Mouse (Mus musculus) CD4-positive, CD25-positive, alpha-beta regulatory T cell, adult 2 months (primary cell): ENCODE measurements around the gene Cenpn.

Experiments used
- DNase-seq: peaks from one replicate; pipeline ENCODE4 v3.0.0-alpha.2; 2012; ENCODE audit warnings: low read depth, low spot score

Gene Cenpn

GRCm38 (mm10) chr8:116921337-116922059 is at the start of gene Cenpn, which contains the start of gene Cmc2:
Cenpn (plus strand) TSS chr8:116921730.
Cmc2 (minus strand) TSS chr8:116921455.
- peak; percentile 98 for DNase-seq

- DNase-seq, result peak; percentile 59
Observed at GRCm38 (mm10) chr8:116872761-116873342, 48.7 kb upstream of the Cenpn start.

DNA sequence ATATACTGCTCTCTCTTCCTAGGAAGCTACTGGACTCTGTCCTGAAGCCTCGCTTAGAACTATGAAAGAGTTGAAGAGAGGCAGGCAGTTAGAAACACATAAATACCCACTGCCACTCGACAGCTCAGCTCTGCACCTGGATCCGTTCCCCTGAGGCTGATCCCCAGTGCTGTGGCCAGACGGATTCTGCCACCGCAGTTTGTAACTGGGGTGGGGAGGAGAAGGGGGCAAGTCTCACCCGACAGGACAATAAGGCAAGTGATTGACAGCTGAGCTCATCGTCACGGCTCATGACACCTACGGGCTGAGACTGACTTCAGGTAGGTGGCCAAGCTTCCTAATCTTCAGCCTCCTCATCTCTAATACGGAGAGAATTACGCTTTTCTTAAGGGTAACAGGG is 47.9 kb upstream of the Cenpn start:
- DNase-seq, result no peak

- no peak for DNase-seq
Observed at GRCm38 (mm10) chr8:116873986-116874385, 47.5 kb upstream of the Cenpn start.

DNA sequence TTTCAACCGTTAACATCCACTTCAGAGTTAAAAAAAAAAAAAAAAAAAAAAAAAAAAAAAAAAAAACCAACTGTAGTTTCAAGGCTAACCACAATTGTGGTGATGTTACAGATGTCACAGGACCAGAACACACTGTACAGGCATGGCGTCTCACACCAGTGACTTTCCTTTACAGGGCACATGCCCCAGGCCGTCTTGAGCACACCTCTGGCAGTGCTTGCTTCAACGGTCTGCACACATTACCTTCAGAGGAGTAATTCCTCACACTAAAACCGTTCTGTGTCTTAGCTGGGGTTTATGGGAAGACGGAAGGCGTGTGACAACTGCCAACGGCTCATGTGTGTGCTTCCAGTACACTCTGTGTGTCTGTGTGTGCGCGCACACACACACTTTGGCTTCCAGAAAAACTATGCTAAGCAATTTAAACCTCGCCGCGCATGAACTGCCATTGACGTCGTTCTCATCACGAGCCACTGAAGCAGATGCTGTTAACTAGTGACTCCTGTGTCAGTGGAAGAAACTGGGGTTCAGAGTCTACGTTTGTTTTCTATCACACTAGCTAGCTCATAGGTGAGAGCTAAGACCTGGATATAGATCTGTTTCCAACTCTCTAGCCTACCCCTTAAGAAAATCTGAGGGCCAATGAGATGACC is 45.6 kb upstream of the Cenpn start:
- DNase-seq, result no peak

DNA sequence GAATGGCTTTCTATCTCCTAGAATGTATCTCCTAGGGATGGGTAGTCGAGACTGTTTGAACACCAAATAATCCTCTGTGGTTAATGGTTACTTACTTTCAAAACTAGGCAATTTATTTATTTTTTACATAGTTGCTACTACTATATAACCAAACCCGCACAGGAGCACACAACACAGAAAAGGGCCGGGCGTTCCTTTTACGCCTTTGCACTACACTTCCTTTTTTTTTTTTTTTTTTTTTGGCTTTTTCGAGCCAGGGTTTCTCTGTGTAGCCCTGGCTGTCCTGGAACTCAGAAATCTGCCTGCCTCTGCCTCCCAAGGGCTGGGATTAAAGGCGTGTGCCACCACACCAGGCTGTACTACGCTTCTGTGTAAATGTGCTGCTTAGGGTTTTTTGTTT is 40.1 kb upstream of the Cenpn start:
- DNase-seq, result no peak

- DNase-seq, result no peak
Observed at GRCm38 (mm10) chr8:116887813-116888212, 33.7 kb upstream of the Cenpn start.

GRCm38 (mm10) chr8:116891446-116891845 is 30.1 kb upstream of the Cenpn start:
- no peak for DNase-seq

DNA sequence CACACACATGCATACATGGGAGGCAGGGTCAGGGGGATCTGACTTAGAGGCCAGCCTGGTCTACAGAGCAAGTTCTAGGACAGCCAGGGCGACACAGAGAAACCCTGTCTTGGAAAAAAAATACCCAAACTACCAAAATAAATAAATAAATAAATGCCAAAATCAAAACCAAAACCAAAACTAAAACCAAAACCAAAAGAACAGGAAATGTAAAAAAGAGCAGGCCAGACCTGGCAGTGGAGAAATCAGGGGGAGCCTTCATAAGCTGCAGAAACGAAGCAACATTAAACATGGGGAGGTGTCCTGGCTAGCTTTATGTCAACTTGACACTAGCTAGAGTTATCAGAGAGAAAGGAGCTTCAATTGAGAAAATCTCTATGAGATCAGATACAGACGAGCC is 29.4 kb upstream of the Cenpn start:
- peak; percentile 38 for DNase-seq

GRCm38 (mm10) chr8:116892636-116893035 is 28.9 kb upstream of the Cenpn start:
- DNase-seq, result no peak

- DNase-seq, result no peak
Observed at GRCm38 (mm10) chr8:116893938-116894337, 27.6 kb upstream of the Cenpn start.

DNA sequence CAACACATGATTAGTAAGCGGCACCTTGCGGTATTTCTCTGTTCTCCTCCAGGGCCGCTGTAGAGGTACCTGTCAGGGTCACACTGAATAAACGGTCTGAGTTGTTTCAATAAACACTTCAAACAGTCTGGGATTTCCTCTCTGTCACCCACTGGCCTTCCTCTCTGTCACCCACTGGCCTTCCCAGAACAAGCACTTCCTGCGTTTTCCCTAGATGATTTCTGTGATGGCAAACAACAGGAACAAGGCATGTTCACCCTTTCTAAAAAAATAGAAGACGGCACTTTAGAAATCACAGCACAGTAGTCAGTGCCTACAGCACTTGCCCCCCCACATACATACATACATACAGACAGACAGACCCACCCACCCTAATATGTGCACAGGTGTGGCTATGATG is 26.0 kb upstream of the Cenpn start:
- DNase-seq, result no peak

- no peak for DNase-seq
Observed at GRCm38 (mm10) chr8:116904736-116905135, 16.8 kb upstream of the Cenpn start.

- peak; percentile 20 for DNase-seq
Observed at GRCm38 (mm10) chr8:116905252-116905651, 16.3 kb upstream of the Cenpn start.

GRCm38 (mm10) chr8:116905836-116906235 is 15.7 kb upstream of the Cenpn start:
- DNase-seq, result no peak

GRCm38 (mm10) chr8:116921005-116921336 is 559 bp upstream of the Cenpn start:
- DNase-seq, result no peak

- no peak for DNase-seq
Observed at GRCm38 (mm10) chr8:116922060-116922757, 679 bp downstream of the Cenpn start.

DNA sequence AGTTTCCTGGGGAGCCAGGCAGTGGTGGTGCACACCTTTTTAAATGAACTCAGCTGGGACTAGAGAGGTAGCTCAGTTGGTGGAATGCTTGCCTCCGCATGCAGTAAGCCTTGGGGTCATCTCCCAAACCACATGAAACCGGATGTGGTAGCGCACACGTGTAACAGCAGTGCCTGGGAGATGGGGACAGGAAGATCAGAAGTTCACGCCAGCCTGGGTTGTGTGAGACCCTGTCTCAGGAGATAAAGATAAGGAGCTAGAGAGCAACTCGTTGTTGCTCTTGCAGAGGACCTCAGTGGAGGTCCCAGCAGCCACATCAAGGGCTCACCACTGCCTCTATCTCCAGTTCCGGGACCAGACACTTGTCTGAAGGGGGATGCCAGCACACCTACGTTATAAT is 2.0 kb downstream of the Cenpn start:
- DNase-seq, result peak; percentile 64

DNA sequence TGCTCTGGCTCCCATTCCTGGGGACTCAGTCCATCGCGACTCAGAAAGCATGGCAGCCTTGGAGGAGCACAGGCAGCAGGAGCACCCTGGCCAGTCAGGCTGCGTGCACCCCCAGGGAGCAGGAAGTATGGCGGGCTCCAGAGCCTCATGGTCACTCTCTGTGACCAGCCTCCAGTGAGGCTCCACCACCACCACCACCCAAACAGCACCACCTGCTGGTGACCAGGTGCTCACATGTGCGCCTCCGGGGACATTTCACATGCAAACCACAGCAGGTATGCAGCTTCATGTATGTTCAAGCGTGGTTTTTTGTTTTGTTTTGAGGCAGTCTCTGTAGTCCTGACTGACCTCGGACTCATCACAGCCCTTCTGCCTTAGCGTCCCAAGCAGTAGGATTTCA is 6.3 kb downstream of the Cenpn start:
- DNase-seq, result peak; percentile 67

DNA sequence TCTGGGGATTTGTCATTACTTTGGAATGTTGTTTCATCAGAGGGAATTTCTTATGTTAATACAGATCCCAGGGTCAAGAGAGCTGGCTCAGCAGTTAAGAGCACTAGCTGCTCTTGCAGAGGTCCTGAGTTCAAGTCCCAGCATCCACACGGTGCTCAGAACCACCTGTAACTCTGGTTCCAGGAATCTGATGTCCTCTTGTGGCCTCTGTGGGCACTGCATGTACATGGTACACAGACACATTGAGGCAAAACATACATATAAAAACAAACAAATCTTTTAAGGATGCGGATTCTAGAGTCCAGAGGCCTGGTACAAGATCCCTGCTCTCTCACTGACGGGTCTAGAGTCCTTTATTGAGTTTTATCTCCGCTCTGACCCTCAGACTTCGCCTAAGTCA is 7.1 kb downstream of the Cenpn start:
- no peak for DNase-seq

DNA sequence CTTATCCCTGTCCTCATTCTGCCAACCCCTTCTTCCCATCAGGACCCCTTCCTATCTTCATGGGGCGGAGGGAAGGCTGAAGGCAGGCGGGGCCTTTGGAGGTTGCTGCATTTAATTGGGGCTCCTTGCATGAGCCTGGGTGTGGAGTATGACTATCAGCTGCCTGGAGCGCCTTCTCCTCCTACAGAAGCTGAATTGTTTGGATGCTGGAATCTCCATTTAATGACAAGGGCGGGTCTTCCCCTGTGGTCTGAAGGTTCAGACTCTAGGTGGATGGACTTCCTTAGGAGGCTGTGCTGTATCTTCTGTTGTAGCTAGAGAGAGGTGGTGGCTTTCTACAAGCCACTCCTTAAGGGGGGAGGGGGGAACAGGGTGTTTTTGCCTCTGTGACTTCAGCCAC is 13.4 kb downstream of the Cenpn start:
- DNase-seq, result no peak

DNA sequence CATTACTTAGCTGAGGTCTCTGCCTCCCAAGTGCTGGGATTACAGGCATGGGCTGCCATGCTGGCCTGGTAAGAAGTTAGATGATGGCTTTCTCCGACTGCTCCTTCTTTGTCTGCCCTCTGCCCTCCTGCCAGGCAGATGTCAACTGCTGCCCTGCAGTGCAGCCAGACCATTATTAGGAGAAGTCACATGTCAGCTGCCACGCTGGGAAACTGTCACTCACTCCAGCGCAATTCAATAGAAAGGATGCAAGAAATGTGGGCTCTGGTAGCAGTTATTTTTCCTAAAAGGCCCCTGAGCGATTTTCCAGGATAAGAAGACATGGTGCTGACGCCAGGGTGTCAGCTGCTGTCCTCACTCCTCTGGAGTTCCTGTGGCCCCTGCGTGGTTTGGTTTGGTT is 14.0 kb downstream of the Cenpn start:
- DNase-seq, result no peak
